Mouse (Mus musculus): ENCODE data around the gene Igf1r.

- TF ChIP-seq POLR2A (IDR thresholded peaks at IDR 0.05; ENCODE audit: low read depth, low read length) (no peak), CTCF (IDR thresholded peaks at IDR 0.05; ENCODE audit: extremely low read depth, insufficient read depth, insufficient read length, insufficient replicate concordance) (no peak)
These were observed 145.5 kb downstream of the Igf1r start for GRCm38 (mm10) chr7:68098098-68098497.

All from spleen, adult 2 months (tissue).